Mouse (Mus musculus) hematopoietic stem cell, adult 5-6 weeks (primary cell): ENCODE results near the gene Crim1. TPM values are rescaled to one million over a fixed set of nuclear protein-coding genes. Genes with fewer than 3 reads are reported as not detected.

Experiments
- ATAC-seq, 2 experiments: fragments of 125-278 bp in 1 of 2; replicated peaks in 1 of 2; 2 replicates each; pipeline ENCODE4 v1.8.0; 2016 to 2017; ENCODE audit warnings: inconsistent platforms in 2 of 2, mild to moderate bottlenecking in 2 of 2, moderate number of reproducible peaks in 2 of 2, low read depth in 1 of 2, moderate TSS enrichment in 1 of 2; ENCODE audit not compliant: low FRiP score in 2 of 2, poor library complexity in 2 of 2, severe bottlenecking in 2 of 2, insufficient read depth in 1 of 2, low TSS enrichment in 1 of 2
- total RNA-seq: library from RNA; stranded (forward); fragments of 172-1452, 232-1000 nt; gene quantifications from 2 replicates; pipeline ENCODE4 v1.2.3, GENCODE M21; 2017

The Crim1 gene
- total RNA-seq, 1 experiment from 2014 or later: 16.9 TPM

GRCm38 (mm10) chr17:78406854-78407253 lies 206.8 kb downstream of the Crim1 start:
- ATAC-seq: no peak

- ATAC-seq: no peak
Measured at GRCm38 (mm10) chr17:78407581-78407980, 207.5 kb downstream of the Crim1 start.

GRCm38 (mm10) chr17:78408386-78408785 lies 208.3 kb downstream of the Crim1 start:
- ATAC-seq: no peak

- no peak for ATAC-seq
Measured at GRCm38 (mm10) chr17:78409900-78410299, 209.9 kb downstream of the Crim1 start.

- ATAC-seq: no peak
Measured at GRCm38 (mm10) chr17:78415255-78415654, 215.2 kb downstream of the Crim1 start.

GRCm38 (mm10) chr17:78417381-78418281 lies 217.6 kb downstream of the Crim1 start, which contains the start of gene Fez2:
TSS of gene Fez2 (minus strand) at chr17:78418152.
- peak; percentile 89 to 92 for ATAC-seq

GRCm38 (mm10) chr17:78419216-78419615 lies 219.2 kb downstream of the Crim1 start:
- no peak for ATAC-seq

- ATAC-seq: no peak
Measured at GRCm38 (mm10) chr17:78425026-78425425, 225.0 kb downstream of the Crim1 start.

Other genes with a start within 250 kb of the Crim1 start
- 17.3 and 20.1 TPM in 2 replicates for gene Fez2, start 217.9 kb downstream of the Crim1 start, total RNA-seq